ENCODE assay signal across 8 mouse cellular contexts in the genomic region with DNA sequence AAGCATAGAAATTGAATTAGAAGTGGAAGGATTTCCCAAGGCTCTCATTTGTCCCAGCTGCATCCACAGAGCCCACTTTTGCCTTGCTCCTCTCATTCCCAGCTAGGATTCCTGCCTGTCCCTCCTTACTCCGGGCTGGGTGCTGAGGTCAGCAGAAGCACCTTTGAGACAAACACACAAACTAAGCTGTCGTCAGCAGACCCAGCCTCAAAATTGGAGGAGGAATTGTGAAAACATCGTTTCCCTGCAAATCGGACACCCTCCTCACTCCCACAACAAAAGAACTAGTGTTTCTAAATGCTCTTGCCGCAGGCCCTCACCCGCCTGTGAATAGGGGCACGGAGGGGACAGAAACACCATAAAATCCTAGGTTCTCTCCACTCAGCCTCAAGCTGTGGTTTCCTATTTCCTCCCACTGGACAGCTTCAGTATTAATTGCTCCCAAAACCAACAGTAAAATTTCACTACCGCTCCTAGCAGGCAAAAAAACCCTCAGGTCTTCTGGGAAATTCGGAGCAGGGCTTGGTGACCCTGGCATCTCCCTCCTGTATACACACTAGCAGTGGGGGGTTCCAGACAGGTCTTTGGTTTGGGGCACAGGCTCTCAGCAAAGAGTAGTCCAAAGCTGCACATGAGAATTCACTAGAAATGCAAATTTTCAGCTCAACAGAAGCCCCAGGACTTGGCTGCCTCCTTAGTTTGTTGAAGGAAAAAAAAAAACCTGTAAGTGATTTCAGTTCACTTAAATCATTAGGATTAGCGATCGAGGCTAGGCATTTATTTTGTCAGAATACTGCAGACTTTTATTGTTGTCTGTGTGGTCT.
DNase-seq lines count a peak whose midpoint lies in the region; ATAC-seq lines count a peak whose summit lies in the region.

No protein-coding gene starts in this region.

- H3K27me3 ChIP-seq in kidney, embryonic 15.5 days = no peaks in the 10 kb centered on the region
- H3K27me3 ChIP-seq in heart, embryonic 15.5 days = no peaks in the 10 kb centered on the region
- H3K27me3 ChIP-seq in limb, embryonic 15.5 days = no peaks in the 10 kb centered on the region

- peak overlapping the region; percentile 92 for H3K27ac ChIP-seq in kidney, embryonic 15.5 days
- H3K27ac ChIP-seq in heart, embryonic 15.5 days = peak overlapping the region; percentile 63
- H3K27ac ChIP-seq in limb, embryonic 15.5 days = peak overlapping the region; percentile 86

- ATAC-seq in kidney, embryonic 15.5 days (replicated peaks; ENCODE audit: low FRiP score) = peak; percentile 91
- peak; percentile 73 for ATAC-seq in common myeloid progenitor, adult 5-6 weeks (replicated peaks; ENCODE audit: low read depth, poor library complexity, severe bottlenecking)
- no peak for ATAC-seq in heart, embryonic 15.5 days (replicated peaks; ENCODE audit: insufficient number of reproducible peaks, insufficient read depth, low FRiP score, low read depth)
- ATAC-seq in limb, embryonic 15.5 days (ENCODE audit: insufficient number of reproducible peaks, low FRiP score, low TSS enrichment, low read depth) = peak; percentile 82; the same call in 1 of the 2 replicates

- H3K9me3 ChIP-seq in kidney, embryonic 15.5 days (replicated peaks) = no peaks in the 10 kb centered on the region
- no peaks in the 10 kb centered on the region for H3K9me3 ChIP-seq in heart, embryonic 15.5 days (replicated peaks)
- H3K9me3 ChIP-seq in limb, embryonic 15.5 days = no peaks in the 10 kb centered on the region

- H3K4me3 ChIP-seq in kidney, embryonic 15.5 days (replicated peaks) = peak overlapping the region; percentile 20
- H3K4me3 ChIP-seq in heart, embryonic 15.5 days = peak overlapping the region; percentile 12; the same call in 1 of the 2 replicates
- peak overlapping the region; percentile 23; the same call in 1 of the 2 replicates for H3K4me3 ChIP-seq in limb, embryonic 15.5 days

- H3K36me3 ChIP-seq in kidney, embryonic 15.5 days = no peaks in the 10 kb centered on the region
- no peaks in the 10 kb centered on the region for H3K36me3 ChIP-seq in heart, embryonic 15.5 days
- no peaks in the 10 kb centered on the region for H3K36me3 ChIP-seq in limb, embryonic 15.5 days

- WGBS in kidney, embryonic 15.5 days = 4% methylated on average over 11 of the region's 11 CpGs
- 59% methylated on average over 11 of the region's 11 CpGs for WGBS in heart, embryonic 15.5 days
- 7% methylated on average over 11 of the region's 11 CpGs for WGBS in limb, embryonic 15.5 days

- H3K4me2 ChIP-seq in kidney, embryonic 15.5 days = peak overlapping the region; percentile 54
- peak overlapping the region; percentile 41 for H3K4me2 ChIP-seq in heart, embryonic 15.5 days
- H3K4me2 ChIP-seq in limb, embryonic 15.5 days = peak overlapping the region; percentile 40

- peaks cover 37% of the 10 kb centered on the region for H3K4me1 ChIP-seq in kidney, embryonic 15.5 days
- H3K4me1 ChIP-seq in heart, embryonic 15.5 days (replicated peaks) = peaks cover 22% of the 10 kb centered on the region; the same call in 1 of the 2 replicates
- peaks cover 24% of the 10 kb centered on the region for H3K4me1 ChIP-seq in limb, embryonic 15.5 days

- 0 out of 2 replicates have a peak overlapping the region, but pooled peaks have one; percentile 19 for H3K9ac ChIP-seq in kidney, embryonic 15.5 days
- H3K9ac ChIP-seq in heart, embryonic 15.5 days = no peak overlapping the region
- no peak overlapping the region for H3K9ac ChIP-seq in limb, embryonic 15.5 days

- DNase-seq in kidney, adult 9 months = no peak
- no peak for DNase-seq in layer of hippocampus, adult 9-10 months (ENCODE audit: low spot score)
- DNase-seq in adrenal gland, adult 18-20 months (ENCODE audit: low spot score in 2 of 2) = no peak
- no peak for DNase-seq in adipocyte (ENCODE audit: low spot score)
